Mouse (Mus musculus) adrenal gland, postnatal 14 days (tissue): ENCODE measurements around the gene Grid1. TPM values are rescaled to one million over a fixed set of nuclear protein-coding genes. Genes with fewer than 3 reads are reported as not detected.
A peak's percentile ranks its signal among the peaks of the same experiment; 100 is the strongest.

Experiments used
- DNase-seq: peaks from one replicate; pipeline ENCODE4 v3.0.0; 2021; ENCODE audit warnings: mixed read lengths
- total RNA-seq: library from RNA; stranded (reverse); gene quantifications from 2 replicates; pipeline ENCODE4 v1.2.3, GENCODE M21; 2021

Grid1 gene
- total RNA-seq, 1 experiment from 2014 or later, result 0.41 TPM

DNA sequence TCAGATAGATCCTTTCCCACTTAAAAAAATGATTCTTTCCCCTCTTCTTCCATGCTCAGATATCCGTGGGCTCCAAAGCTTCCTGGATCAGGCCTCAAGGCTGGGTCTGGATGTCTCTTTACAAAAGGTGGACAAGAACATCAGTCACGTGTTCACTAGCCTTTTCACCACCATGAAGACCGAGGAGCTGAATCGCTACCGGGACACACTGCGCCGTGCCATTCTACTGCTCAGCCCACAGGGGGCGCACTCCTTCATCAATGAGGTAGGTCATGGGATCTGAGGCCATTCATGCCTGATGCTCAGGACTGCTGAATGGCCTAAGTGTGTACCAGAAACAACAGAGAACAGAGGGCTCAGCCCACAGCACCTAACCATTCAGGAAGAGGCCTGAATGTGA is 206.8 kb downstream of the Grid1 start:
- no peak for DNase-seq

DNA sequence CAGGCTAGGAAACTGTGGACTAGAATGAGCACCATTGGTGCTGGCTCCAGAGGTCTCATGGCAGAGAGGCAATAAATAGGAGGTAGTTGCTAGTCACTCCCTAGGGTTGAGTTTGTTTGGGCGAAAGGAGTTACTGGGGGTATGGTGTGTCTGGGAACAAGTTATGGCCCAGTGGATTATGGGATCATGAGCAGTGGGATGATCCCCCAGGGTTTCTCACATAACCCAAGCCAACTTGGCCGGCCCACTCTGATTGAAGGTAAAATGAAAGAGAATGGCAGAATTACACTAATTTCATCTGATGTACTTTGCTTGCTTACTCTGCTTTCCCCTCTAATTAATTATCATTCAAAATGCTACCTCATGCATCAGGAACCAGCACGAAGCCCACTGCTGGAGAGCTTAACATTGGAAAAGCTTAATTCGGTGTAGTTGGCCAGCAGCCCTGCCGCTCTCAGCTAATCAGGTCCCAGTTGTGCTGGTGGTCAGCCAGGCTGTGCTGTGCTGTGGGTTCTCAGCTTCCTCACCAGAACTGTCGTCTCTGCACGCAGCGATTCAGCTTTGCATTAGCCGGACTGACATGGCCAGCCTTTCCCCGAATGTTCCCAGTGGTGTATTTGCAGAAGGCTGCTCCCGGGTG is 207.7 kb downstream of the Grid1 start:
- no peak for DNase-seq

DNA sequence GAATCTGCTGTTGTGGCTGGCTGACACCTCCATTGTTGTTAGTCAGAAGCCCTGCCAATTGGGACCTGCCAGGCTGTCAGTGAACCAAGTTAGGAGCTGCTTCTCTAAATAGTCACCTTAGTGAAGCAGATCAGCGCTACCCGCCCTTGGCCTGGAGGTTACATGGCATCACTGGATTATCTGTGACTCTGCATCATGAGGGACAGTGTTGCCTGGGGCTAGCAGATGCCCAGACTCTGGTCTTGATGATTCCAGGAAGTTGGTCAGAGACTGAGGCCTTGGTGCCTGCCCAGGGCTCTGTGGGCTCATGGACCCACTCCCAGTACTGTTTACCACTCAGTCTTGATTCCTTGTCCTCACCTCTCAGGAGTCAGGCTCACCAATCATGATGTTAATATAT is 209.7 kb downstream of the Grid1 start:
- no peak for DNase-seq

DNA sequence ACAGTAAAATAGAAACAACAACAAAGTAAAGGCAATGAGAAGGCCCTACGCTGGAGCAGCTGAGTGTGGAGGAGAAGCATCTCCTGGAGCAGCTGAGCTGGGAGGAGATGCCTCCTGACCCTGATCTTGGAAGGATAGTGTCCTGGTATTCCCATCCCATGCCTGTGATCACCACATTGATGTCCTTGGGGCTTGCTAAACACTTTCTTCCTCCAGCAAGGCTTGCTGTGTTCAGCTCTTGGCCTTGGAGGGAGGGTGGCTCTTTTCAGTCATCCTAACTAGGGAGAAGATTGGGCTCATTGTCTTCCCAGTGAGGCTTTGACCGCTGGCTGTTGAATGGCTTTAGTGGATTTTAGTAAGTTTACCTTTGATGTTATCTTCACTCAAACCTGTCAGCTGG is 210.4 kb downstream of the Grid1 start:
- no peak for DNase-seq

DNA sequence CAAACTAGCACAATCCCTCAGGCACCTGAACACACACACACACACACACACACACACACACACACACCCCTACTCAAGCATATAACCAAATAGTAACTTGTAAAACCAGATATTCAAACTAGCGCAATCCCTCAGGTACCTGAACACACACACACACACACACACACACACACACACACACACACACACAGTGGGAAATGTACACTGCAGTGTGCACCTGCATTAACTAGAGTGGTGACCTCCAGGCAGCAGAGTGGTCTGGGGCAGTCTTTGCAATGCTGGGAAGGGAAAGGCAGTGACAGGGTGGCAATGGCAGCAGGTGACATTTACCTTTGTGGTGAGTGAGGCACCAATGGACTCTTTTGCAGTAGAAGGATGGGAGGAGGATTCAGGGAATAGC is 212.4 kb downstream of the Grid1 start:
- no peak for DNase-seq

DNA sequence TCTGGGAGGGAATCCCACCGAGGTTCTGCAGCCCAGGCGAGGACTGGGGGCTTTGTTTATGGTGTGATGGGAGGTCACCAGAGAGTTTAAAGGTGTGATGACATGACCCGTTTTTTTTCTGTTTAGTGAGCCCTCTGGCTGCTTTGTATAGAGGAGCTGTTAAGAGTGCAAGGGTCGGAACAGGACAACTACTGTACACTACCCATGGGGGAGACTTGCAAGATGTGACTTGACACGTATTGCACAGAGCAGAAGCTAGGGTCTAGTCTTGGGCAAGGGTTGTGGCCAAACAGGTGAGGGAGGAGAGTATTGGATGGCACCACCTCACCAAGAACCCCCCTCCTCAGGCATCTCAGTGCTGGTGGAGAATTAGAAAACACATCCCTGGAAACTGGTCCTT is 224.4 kb downstream of the Grid1 start:
- DNase-seq, result no peak

DNA sequence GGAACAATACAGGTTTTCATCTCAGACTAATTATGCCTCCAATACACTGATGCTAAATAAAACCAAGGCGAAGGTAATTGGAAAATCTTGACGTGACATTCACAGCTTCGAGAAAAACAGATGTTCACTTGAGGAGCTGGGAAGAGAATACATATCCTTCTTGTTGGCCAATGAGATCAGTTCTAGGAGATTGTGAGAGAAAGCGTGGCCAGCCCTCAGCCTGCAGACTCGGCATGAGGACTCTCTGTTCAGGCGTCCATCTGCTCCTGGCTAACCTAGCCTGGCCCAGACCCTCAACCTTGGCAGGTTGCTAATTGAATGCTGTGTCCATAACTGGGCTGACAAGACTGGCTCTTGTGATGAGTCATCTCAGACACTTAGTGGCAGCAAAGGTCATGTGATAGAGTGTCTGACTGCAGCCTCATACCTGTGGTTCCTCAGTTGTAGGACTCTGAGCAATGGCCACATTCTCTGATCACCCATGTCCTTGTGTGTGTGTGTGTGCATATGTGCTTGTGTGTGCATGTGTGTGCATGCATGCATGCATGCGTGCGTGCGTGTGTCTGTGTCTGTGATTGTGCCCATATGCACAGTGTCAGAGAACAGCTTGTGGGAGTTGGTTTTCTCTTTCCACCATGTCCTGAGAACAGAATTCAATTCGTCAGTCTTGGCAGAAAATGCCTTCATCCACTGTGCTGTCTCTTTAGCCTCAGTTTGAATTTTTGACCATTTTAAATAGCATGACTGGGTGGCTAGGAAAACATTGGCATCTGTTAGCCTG is 225.2 kb downstream of the Grid1 start:
- no peak for DNase-seq

DNA sequence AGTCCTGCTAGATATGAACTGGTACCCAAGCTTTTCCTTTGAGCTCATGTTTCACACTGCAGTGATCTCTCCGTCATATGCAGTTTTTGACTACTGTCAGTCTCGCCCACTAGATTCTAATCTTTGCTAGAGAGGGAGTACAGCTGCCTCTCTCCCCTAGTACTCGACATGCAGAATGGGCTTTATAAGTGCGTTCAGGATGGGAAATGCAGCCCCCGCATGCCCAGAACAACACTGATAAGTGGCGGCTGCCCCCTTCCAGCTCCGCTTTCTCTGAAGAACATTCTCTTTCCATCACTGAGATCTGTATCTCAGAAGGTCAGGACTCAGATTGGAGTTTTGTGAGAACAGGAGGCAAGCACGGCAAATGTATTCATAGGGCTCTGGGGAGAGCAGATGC is 229.3 kb downstream of the Grid1 start:
- DNase-seq, result no peak

DNA sequence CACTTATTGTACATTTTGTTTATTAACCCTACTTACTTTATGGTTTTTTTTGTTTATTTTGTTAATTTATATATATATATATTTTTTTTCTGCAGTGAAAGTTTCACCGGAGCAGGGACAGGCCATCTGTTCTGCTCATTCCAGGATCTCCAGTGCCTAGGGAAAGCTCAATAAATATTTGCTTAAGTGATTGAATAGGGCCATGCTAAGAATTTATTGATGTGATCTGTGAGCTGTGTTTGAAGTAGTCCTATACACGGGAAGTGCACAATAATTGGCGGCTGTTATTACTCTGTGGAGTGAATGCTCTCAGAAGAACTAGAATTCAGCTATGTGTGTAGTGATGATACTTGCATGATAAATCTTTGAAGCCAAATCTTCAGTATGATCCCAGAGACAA is 234.2 kb downstream of the Grid1 start:
- DNase-seq, result no peak

DNA sequence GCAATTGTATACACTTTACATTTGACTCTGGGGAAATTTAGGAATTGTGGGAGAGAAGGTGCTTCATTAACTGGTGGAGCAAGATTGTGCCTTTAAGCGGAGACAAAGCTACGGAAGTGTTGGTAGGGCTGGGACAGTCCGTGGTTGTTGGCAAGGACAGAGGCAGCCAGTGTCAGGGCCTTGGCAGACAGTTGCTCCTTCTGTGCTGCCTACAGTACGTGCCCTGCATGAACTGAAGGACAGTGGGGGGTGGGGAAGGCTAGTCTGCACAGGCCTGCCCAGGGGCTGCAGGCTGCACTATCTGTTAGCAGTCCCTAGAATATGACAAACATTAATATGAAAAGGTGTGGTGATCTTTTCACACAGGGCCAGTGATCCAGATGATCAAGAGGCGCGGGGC is 254.7 kb downstream of the Grid1 start:
- peak; percentile 63 for DNase-seq

DNA sequence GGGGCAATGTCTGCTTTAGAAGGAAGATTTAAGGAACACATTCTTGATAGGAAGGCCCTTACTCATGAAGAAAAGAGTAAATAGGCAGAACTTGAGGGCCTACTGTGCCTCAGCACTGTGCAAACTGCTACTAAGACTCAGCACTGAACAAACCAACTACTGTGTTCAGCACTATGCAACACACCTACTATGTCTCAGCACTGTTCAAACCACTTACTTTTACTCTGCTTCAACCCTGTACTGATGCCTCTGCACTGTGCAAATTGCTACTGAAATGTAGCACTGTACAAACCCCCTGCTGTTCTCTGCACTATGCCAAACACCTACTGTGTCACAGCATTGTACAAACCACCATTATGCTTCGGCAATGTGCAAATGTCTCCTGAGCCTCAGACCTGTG is 260.0 kb downstream of the Grid1 start:
- DNase-seq, result no peak

DNA sequence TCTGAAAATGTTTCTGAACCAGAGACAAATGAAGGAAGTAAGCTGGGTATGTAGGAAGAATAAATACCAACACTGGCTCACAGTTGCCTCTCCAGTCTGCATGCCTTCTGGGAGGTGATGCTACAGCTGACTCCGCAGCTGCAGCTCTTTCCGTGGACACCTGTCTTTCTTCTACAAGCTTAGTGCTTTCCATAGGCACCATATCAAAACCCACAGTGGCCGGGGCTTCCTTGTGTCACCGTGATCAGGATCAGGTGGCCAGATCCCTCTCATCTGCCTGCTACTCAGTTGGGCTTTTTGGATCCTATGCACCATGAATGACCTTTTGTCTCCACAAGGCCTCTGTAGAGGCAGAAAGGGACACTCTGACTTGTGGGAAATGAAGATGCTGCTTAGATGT is 272.7 kb downstream of the Grid1 start:
- no peak for DNase-seq

DNA sequence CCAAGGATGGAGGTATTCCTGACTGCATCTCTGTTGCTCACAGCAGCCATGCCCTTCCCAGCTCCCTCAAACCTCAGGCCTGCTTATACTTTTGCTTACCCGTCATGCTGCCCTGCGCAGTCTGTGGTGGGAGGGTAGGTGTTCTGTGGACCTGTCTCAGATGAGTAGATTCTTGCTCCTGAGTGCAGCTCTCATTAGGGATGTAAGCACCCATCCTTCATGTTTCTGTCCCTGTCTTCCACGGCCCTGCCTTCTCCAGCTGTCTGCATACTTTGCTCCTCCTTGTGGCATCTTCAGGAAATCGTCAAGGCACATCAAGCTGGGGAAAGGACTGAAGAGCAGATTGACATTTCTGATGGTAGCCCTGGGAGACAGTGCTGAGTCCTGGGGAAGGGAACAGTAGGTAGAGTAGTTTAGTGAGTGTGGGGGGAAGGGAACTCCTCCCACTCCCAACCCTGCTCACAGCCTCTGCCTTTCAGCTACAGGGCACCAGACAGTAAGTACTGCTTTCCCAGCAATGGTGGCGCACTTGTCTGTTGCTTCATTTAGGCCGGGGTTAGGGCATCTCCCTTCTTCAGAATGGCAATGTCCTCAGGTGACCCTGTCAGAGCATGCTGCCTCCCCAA is 273.8 kb downstream of the Grid1 start:
- no peak for DNase-seq

DNA sequence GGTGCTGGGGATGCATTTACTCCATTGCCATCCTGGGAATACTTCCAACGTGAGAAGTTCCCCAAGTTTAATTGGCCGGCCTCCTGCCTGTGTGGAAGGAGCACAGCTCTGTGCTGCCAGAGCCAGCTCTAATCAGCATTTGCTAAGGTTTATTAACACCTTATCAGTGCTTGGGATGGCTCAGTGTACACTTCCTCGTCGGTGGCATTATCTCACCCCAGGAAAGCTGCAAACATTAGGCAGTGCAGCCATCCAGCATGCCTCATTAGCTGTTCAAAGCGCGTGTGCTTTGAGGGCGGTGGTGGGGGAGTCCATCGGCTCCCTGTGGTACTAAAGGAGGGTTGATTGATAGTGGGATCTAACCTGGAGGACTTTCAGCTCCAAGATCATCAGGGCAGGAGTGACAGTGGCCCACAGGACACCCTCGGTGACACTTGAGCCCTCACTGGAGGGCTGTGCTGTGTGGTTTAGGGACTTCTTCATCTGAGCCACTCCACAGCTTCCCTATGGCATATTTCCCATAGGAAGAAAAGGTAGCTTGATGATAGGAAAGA is 275.7 kb downstream of the Grid1 start:
- DNase-seq, result no peak

DNA sequence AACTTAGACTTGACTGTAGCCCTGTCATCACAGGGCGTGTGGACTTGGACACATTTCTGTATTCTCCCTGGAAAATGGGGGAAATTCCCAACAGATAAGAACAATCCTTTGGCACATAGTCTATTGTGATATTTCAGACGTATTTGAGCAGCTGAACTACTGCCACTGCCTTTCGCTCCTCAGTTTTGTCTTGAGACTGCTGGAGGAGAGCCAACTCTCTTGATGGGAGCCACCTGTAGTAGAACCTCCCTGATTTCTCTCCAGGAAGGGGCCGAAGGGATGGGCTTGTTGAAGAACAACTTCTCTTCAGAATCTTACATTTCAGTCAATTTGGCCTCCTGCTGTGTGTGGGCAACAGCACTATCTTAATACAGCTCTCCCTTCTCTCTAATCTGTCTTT is 276.2 kb downstream of the Grid1 start:
- no peak for DNase-seq

DNA sequence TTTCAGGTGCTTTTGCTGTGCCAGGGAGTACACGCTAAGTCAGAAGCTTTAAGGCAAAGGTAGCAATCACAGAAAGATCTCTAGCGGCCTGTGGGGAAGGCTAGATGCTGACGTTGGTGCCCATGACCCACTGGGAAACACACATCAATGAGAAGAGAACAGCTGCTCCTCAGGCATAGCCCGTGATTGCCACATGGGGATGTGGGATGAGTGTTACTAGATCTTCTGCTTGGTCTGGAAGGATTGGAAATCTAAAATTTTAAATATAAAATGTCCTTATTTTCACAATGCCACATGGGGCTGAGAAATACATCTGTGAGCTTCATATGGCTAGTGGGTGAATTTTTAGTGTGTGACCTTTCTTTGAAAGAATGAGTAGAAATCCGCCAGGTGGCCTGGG is 277.3 kb downstream of the Grid1 start:
- DNase-seq, result no peak

DNA sequence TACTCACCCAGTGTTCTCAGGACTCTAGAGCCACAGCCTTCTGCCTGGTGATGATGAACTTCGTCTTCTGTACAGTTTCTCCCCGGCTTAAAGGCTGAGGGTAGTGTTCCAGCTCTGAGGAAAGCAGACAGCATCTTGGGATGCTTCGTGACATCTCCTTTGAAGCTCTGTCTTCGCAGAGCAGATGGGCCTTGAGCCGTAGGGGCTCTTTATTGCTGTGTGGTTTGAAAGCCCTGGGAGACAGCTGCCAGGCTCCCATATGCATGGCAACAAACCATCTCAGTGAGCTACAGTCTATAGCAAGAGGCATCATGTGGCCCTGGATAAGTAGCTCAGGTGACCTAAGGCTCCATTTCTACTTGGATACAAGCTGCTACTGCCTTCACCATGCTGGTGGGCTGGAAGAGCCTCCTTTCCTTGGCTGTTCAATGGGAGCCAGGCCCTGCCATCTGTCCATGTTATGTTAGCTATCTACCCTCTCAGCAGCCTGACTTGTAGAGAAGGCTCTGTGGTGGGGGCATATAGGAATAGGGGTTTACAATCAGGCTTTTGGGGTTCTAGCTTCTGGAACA is 283.8 kb downstream of the Grid1 start:
- DNase-seq, result no peak

DNA sequence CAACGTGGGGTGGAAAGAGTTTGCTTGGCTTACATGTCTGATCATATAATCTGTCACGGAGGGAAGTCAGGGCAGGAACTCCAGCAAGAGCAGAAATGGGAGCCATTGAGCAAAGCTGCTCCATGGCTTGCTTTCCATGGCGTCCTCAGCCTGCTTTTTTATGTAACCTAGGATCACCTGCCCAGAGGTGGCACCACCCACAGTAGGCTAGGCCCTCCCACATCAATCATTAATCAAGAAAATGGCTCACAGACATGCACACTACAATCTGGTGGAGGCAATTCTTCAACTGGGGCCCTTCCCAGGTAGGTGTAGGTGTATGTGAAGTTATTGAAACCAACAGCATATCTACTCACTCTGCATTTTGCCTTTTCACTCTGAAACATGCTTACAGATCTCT is 287.7 kb downstream of the Grid1 start:
- no peak for DNase-seq

DNA sequence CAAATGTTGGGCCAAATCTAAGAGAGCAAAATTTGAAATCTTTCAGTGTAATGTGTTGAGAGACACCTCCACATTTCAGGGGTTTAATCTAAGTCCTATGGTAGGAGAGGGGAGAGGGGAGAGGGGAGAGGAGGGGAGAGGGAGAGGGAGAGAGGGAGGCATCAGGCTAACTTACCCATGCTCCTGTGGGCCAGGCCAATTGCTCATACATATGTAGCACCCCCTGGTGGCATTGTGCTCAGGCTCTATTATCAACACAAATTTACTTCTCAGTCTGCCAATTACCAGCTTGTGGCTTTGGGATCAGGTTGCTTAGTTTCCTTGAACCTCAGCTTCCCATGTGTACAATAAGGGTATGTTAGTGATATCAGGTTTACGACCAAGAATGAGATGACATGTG is 291.0 kb downstream of the Grid1 start:
- peak; percentile 27 for DNase-seq

DNA sequence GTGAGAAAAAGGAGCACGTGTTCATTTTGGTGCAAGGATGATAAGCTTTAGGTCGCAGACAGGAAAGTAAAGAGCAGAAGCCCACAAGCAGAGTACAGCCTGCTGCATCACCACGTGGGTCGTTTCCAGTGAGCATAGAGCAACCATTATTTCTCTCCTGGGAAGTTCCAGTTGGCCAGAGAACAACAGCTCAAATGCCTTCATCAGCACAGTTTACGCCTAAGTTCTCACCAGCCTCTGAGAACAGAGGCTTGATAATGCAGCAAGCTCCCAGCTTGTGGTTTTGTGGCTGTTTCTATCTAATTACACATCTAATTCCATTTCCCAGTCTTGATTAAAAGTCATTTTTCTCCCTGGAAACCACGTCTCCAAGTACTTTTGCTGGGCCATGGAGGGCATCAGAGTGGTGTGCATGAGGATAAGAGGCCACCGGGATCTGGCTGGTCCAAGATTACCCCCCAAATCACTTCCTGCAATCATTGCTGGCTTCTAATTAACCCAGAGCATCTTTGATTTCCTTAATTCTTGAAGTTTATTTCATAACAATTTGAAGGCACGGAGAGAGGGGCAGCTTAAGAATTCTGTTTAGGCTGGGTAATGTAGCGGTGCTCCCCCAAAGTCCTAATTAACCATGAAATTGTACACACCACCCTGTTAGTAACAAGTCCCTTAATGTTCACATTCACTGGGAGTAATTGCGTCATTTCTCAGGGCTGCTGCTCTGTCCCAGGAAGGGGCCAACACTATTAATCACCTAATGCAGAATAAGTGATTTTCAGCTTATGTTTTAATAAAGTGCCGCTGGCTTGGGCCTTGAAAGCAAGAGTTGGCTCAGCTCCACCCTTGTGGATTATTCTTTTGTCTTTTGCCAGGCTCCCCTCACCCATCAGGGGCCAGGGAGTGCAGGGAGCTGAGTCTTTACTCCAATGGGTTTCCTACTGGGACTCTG is 292.7 kb downstream of the Grid1 start:
- no peak for DNase-seq

DNA sequence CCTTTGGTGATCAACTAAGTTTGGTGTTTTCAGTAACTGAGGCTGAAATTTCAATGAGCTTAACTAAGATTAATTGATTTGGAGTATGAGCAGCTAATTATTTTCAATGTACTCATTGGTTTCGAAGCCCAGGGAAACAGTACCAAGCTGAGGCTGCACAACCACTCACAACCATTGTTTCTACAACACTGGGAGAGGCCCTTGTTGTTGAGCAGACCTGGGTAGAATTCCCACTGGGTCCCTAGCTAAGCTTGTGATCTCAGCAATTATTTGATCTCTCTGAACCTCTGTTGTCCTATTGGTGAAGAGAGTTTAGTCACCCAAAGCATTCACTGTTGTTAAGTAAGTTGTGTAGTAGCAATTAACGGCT is 293.4 kb downstream of the Grid1 start:
- DNase-seq, result no peak

DNA sequence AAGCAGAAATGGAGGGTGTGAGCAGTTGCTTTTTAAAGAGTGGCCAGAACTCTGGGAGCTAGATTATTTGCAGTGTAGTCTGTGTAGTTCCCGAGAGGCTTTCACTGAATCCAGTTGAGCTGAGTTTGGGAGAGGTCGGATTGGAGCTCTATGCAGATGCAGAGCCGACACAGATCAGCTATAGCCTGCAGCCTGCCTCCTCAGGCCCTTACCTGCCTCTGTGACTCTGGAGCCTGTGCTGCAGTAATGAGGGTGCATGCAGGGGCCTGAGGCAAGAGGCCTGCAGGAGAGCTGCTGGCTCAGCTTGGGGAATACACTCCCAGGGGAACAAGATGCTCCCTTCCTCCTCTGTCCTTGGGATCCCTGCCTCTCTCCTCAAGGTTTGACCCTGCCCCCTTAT is 296.0 kb downstream of the Grid1 start:
- DNase-seq, result no peak
